In the genomic region with DNA sequence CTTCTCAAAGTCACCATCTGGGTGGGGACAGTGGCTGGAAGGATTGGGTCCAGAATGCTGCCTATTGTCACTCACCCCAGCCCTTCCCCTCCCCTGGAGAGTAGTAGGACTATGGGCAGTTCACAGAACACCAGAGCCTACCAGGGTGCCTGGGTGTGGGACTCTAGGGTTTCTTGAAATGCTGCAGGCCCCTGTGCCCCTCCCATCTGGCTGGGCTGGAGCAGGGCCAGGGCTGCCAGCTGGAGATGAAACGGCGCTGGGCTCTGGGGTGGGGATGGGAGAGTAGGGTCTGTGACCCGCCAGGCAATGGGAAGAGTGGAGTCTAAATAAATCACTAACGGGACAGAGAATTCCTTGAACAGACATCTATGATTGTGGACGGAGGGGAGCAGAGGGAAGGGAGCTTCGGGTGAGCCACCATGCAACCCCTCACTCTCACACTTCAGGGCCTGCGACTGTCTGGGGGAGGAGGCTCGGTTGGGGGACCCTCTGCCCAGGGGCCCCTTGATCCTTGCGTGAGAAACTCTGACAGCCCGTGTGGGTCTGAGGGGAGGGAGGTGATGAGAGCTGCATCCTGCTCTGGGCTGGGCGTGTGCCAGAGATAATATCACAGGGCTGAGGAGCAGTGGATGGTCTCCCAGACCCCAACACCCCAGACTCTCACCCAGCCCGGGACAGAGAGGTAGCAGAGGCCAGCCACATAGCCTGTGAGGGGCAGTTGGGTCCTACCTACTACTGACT, we compare ENCODE assay signal across 10 mouse cellular contexts. TPM values are rescaled to one million over a fixed set of nuclear protein-coding genes. Genes with fewer than 3 reads are reported as not detected.
A peak's percentile ranks its signal among the peaks of the same experiment; 100 is the strongest.
DNase-seq lines count a peak whose midpoint lies in the region; ATAC-seq and TF ChIP-seq lines count a peak whose summit lies in the region.
"Had no signal": no experiment of that assay in that cellular context is flagged by ENCODE, and none has a peak within 500 bp of the region (broad histone marks: within the 10 kb centered on the region; RNA-seq: fewer than 3 reads in every experiment).

No protein-coding gene starts in this region.

- intact Hi-C loops in left cerebral cortex, postnatal 4 days (cut with DNase I) = no loop called here

- WGBS in heart, embryonic 10.5 days = 12% methylated on average over 12 of the region's 12 CpGs
- WGBS in intestine, postnatal 0 days = 33% methylated on average over 12 of the region's 12 CpGs

- no peaks in the 10 kb centered on the region for H3K36me3 ChIP-seq in heart, embryonic 10.5 days
- H3K36me3 ChIP-seq in intestine, postnatal 0 days (ENCODE audit: control insufficient read depth, insufficient read depth) = no peaks in the 10 kb centered on the region

- 0 out of 2 replicates have a peak, but pooled peaks have one; percentile 8 for ATAC-seq in intestine, postnatal 0 days
- ATAC-seq: inflammation-experienced regulatory T-cells, adult 6 months had no signal

- peaks cover 76% of the 10 kb centered on the region for H3K4me1 ChIP-seq in heart, embryonic 10.5 days
- no peaks in the 10 kb centered on the region for H3K4me1 ChIP-seq in intestine, postnatal 0 days (replicated peaks; ENCODE audit: control insufficient read depth, insufficient read depth, low read length)

- peak overlapping the region; percentile 71 for H3K27ac ChIP-seq in heart, embryonic 10.5 days
- no peak overlapping the region for H3K27ac ChIP-seq in intestine, postnatal 0 days (ENCODE audit: low read depth, low read length)

- no peak overlapping the region for H3K4me2 ChIP-seq in intestine, postnatal 0 days (replicated peaks; ENCODE audit: low read depth)

- H3K9ac ChIP-seq in intestine, postnatal 0 days (ENCODE audit: low read depth, low read length) = no peak overlapping the region

- no peaks in the 10 kb centered on the region for H3K9me3 ChIP-seq in heart, embryonic 10.5 days
- H3K9me3 ChIP-seq in intestine, postnatal 0 days (ENCODE audit: control insufficient read depth) = no peaks in the 10 kb centered on the region
- H3K9me3 ChIP-seq: megakaryocyte, embryonic 14.5 days had no signal

- H3K27me3 ChIP-seq in heart, embryonic 10.5 days (ENCODE audit: insufficient read depth, poor library complexity, severe bottlenecking) = peaks cover 35% of the 10 kb centered on the region
- no peaks in the 10 kb centered on the region for H3K27me3 ChIP-seq in intestine, postnatal 0 days (replicated peaks; ENCODE audit: control insufficient read depth, insufficient read depth, low read length)

- no peak overlapping the region for H3K4me3 ChIP-seq in heart, embryonic 10.5 days
- H3K4me3 ChIP-seq in intestine, postnatal 0 days (ENCODE audit: low read depth, low read length) = no peak overlapping the region
- H3K4me3 ChIP-seq: megakaryocyte, embryonic 14.5 days had no signal

- DNase-seq in heart, embryonic 10.5 days (ENCODE audit: low spot score) = no peak
- DNase-seq in heart, adult 8-10 months (ENCODE audit: low spot score) = no peak
- DNase-seq in left cerebral cortex, postnatal 4 days = peak; percentile 41
- no peak for DNase-seq in left cerebral cortex, adult 18-20 months (ENCODE audit: low spot score in 2 of 2)
- DNase-seq in MEL-GATA-1-ER (ENCODE audit: extremely low read depth, low read depth) = peak; percentile 16
- no peak for DNase-seq in thymus, postnatal 25 days
- no peak for DNase-seq in T-cell, adult 2 months (ENCODE audit: low spot score)

- TF ChIP-seq CTCF in intestine, postnatal 0 days (IDR thresholded peaks at IDR 0.05; ENCODE audit: low read depth) = no peak

RNA-seq across cellular contexts. Expression of gene Wnt11, which starts 32.3 kb away (rescaled TPM):
- 29.0 and 29.4 TPM in 2 replicates for polyA plus RNA-seq in heart, embryonic 10.5 days (2016; fragmentation: Nextera tagmentation; extraction: Ambion mirVana)
- 1 to 10 TPM; 4.2 to 7.8 (median 6.4) TPM for total RNA-seq in heart, adult 8-10 months (2022)
- under 1 TPM; 0.81 to 0.84 TPM for total RNA-seq in left cerebral cortex, postnatal 4 days (2021)
- total RNA-seq in left cerebral cortex, adult 18-20 months (2021) = under 1 TPM; 0.56 to 0.93 TPM
- polyA plus RNA-seq in intestine, postnatal 0 days (2015; fragmentation: Nextera tagmentation; extraction: Ambion mirVana) = 0.80 and 1.1 TPM in 2 replicates
- polyA plus RNA-seq: inflammation-experienced regulatory T-cells, adult 6 months had no signal

Comparison
In these comparisons a context has a peak if more than half of its experiments do, and no peak if none do; other contexts are left out.
1. DNase-seq: peak in left cerebral cortex, postnatal 4 days (single experiment) and MEL-GATA-1-ER (single experiment); none in heart, embryonic 10.5 days (single experiment), heart, adult 8-10 months (single experiment), left cerebral cortex, adult 18-20 months (0 of 2), thymus, postnatal 25 days (single experiment) and T-cell, adult 2 months (single experiment).